Mouse (Mus musculus): ENCODE data around the gene Ccdc93. TPM values are rescaled to one million over a fixed set of nuclear protein-coding genes. Genes with fewer than 3 reads are reported as not detected.

The Ccdc93 gene
- polyA plus RNA-seq, 1 experiment: 5.2 TPM

DNA sequence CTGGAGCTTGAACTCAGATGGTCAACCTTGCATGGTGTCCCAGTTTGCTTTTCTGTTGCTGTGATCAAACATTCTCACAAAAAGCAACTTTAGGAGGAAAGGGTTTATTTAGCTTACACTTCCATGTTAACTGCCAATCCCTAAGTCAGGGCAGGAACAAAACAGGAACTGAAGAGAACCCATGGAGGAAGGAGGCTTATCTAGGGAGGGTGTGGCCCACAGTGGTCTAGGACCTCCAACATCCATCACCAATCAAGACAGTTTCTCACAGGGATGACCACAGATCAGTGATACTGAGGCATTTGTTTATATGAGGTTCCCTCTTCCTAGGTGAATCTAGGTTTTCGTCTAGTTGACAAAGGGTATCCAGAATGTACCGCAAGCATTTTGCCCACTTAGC lies 81.1 kb downstream of the Ccdc93 start:
- Histone ChIP-seq H3K36me3 (ENCODE audit: control insufficient read depth, insufficient read depth, low read length) (no peaks in the 10 kb centered on the region), H3K27me3 (ENCODE audit: control insufficient read depth, insufficient read depth, low read length) (no peaks in the 10 kb centered on the region), H3K27ac (ENCODE audit: control insufficient read depth, insufficient read depth, low read depth, low read length) (no peak overlapping the region), H3K4me3 (ENCODE audit: control insufficient read depth, low read depth, low read length) (no peak overlapping the region), H3K4me1 (ENCODE audit: control insufficient read depth, insufficient read depth, low read length) (no peaks in the 10 kb centered on the region)
- TF ChIP-seq CTCF (IDR thresholded peaks at IDR 0.05; ENCODE audit: control insufficient read depth, insufficient read depth, insufficient replicate concordance, low read depth, low read length) (no peak), POLR2A (IDR thresholded peaks at IDR 0.05; ENCODE audit: control insufficient read depth, low read depth, low read length) (no peak)

GRCm38 (mm10) chr1:121518609-121519008 lies 87.8 kb downstream of the Ccdc93 start:
- Histone ChIP-seq H3K4me1 (ENCODE audit: control insufficient read depth, insufficient read depth, low read length) (no peaks in the 10 kb centered on the region), H3K27me3 (ENCODE audit: control insufficient read depth, insufficient read depth, low read length) (no peaks in the 10 kb centered on the region), H3K36me3 (ENCODE audit: control insufficient read depth, insufficient read depth, low read length) (no peaks in the 10 kb centered on the region), H3K4me3 (ENCODE audit: control insufficient read depth, low read depth, low read length) (no peak overlapping the region), H3K27ac (ENCODE audit: control insufficient read depth, insufficient read depth, low read depth, low read length) (no peak overlapping the region)
- TF ChIP-seq CTCF (IDR thresholded peaks at IDR 0.05; ENCODE audit: control insufficient read depth, insufficient read depth, insufficient replicate concordance, low read depth, low read length) (no peak), POLR2A (IDR thresholded peaks at IDR 0.05; ENCODE audit: control insufficient read depth, low read depth, low read length) (no peak)

GRCm38 (mm10) chr1:121527061-121527460 lies 96.2 kb downstream of the Ccdc93 start:
- H3K4me3 ChIP-seq (ENCODE audit: control insufficient read depth, low read depth, low read length): peak overlapping the region; percentile 79
- no peaks in the 10 kb centered on the region for H3K27me3 ChIP-seq (ENCODE audit: control insufficient read depth, insufficient read depth, low read length)
- no peak overlapping the region for H3K27ac ChIP-seq (ENCODE audit: control insufficient read depth, insufficient read depth, low read depth, low read length)
- no peaks in the 10 kb centered on the region for H3K36me3 ChIP-seq (ENCODE audit: control insufficient read depth, insufficient read depth, low read length)
- peaks cover 19% of the 10 kb centered on the region for H3K4me1 ChIP-seq (ENCODE audit: control insufficient read depth, insufficient read depth, low read length)
- TF ChIP-seq POLR2A (IDR thresholded peaks at IDR 0.05; ENCODE audit: control insufficient read depth, low read depth, low read length) (no peak), CTCF (IDR thresholded peaks at IDR 0.05; ENCODE audit: control insufficient read depth, insufficient read depth, insufficient replicate concordance, low read depth, low read length) (no peak)

GRCm38 (mm10) chr1:121527600-121528398 lies 97.0 kb downstream of the Ccdc93 start:
- Histone ChIP-seq H3K36me3 (ENCODE audit: control insufficient read depth, insufficient read depth, low read length) (no peaks in the 10 kb centered on the region), H3K4me3 (ENCODE audit: control insufficient read depth, low read depth, low read length) (peak overlapping the region; percentile 79), H3K27ac (ENCODE audit: control insufficient read depth, insufficient read depth, low read depth, low read length) (no peak overlapping the region), H3K27me3 (ENCODE audit: control insufficient read depth, insufficient read depth, low read length) (no peaks in the 10 kb centered on the region), H3K4me1 (ENCODE audit: control insufficient read depth, insufficient read depth, low read length) (peaks cover 19% of the 10 kb centered on the region)
- TF ChIP-seq CTCF (IDR thresholded peaks at IDR 0.05; ENCODE audit: control insufficient read depth, insufficient read depth, insufficient replicate concordance, low read depth, low read length) (no peak), POLR2A (IDR thresholded peaks at IDR 0.05; ENCODE audit: control insufficient read depth, low read depth, low read length) (no peak)

DNA sequence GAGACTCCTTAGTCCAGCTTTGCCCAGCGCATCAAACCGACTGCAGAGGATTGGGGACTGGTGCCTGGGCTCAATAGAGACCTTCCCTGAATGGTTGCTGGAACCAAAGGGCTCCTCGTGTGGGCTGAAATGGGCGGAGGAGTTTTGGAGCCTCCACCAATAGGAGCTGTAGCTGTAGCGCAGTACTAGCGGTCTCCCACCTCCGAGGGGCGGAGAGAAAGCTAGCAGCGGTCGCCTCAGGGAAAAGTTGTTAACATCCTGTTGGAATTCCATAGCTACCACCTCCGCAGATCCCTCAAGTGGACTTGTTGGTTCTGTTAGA lies 97.5 kb downstream of the Ccdc93 start, which contains the start of gene Htr5b:
Gene Htr5b (minus strand): TSS at position 67 of the 322 bp plus-strand sequence.
- no peaks in the 10 kb centered on the region for H3K27me3 ChIP-seq (ENCODE audit: control insufficient read depth, insufficient read depth, low read length)
- TF ChIP-seq CTCF (IDR thresholded peaks at IDR 0.05; ENCODE audit: control insufficient read depth, insufficient read depth, insufficient replicate concordance, low read depth, low read length) (no peak), POLR2A (IDR thresholded peaks at IDR 0.05; ENCODE audit: control insufficient read depth, low read depth, low read length) (no peak)

DNA sequence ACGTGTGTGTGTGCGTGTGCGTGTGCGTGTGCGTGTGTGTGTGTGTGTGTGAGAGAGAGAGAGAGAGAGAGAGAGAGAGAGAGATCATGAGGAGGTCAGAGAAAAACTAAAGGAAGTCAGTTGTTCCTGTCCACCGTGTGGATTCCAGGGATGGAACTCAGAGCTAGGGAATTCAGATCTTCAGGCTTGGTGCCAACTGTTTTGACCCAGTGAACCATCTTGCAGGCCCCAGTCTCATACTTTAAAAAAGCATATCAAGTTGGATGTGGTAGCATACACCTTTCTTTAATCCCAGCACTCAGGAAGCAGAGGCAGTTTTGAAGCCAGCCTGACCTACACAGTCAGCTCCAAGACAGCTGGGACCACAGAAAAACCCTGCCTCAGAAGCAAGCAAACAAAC lies 98.4 kb downstream of the Ccdc93 start:
- H3K4me3 ChIP-seq (ENCODE audit: control insufficient read depth, low read depth, low read length): peak overlapping the region; percentile 79
- H3K27me3 ChIP-seq (ENCODE audit: control insufficient read depth, insufficient read depth, low read length): no peaks in the 10 kb centered on the region
- H3K4me1 ChIP-seq (ENCODE audit: control insufficient read depth, insufficient read depth, low read length): peaks cover 19% of the 10 kb centered on the region
- no peaks in the 10 kb centered on the region for H3K36me3 ChIP-seq (ENCODE audit: control insufficient read depth, insufficient read depth, low read length)
- no peak overlapping the region for H3K27ac ChIP-seq (ENCODE audit: control insufficient read depth, insufficient read depth, low read depth, low read length)
- TF ChIP-seq POLR2A (IDR thresholded peaks at IDR 0.05; ENCODE audit: control insufficient read depth, low read depth, low read length): no peak
- no peak for TF ChIP-seq CTCF (IDR thresholded peaks at IDR 0.05; ENCODE audit: control insufficient read depth, insufficient read depth, insufficient replicate concordance, low read depth, low read length)

More for the DNA sequence above, 97.5 kb downstream of the Ccdc93 start, which contains the start of gene Htr5b:
- Histone ChIP-seq H3K4me1 (ENCODE audit: control insufficient read depth, insufficient read depth, low read length) (peaks cover 19% of the 10 kb centered on the region), H3K36me3 (ENCODE audit: control insufficient read depth, insufficient read depth, low read length) (no peaks in the 10 kb centered on the region), H3K4me3 (ENCODE audit: control insufficient read depth, low read depth, low read length) (peak within 1 kb of the TSS; percentile 79), H3K27ac (ENCODE audit: control insufficient read depth, insufficient read depth, low read depth, low read length) (no peak within 1 kb of the TSS)

- Histone ChIP-seq H3K4me1 (ENCODE audit: control insufficient read depth, insufficient read depth, low read length) (peaks cover 19% of the 10 kb centered on the region), H3K27me3 (ENCODE audit: control insufficient read depth, insufficient read depth, low read length) (no peaks in the 10 kb centered on the region), H3K4me3 (ENCODE audit: control insufficient read depth, low read depth, low read length) (no peak overlapping the region), H3K36me3 (ENCODE audit: control insufficient read depth, insufficient read depth, low read length) (no peaks in the 10 kb centered on the region), H3K27ac (ENCODE audit: control insufficient read depth, insufficient read depth, low read depth, low read length) (no peak overlapping the region)
- no peak for TF ChIP-seq CTCF (IDR thresholded peaks at IDR 0.05; ENCODE audit: control insufficient read depth, insufficient read depth, insufficient replicate concordance, low read depth, low read length)
- TF ChIP-seq POLR2A (IDR thresholded peaks at IDR 0.05; ENCODE audit: control insufficient read depth, low read depth, low read length): no peak
Observed at GRCm38 (mm10) chr1:121531439-121531838, 100.6 kb downstream of the Ccdc93 start.

Data from testis, adult 2 months (tissue).